12 mouse cellular contexts compared by ENCODE assay signal in the genomic region with DNA sequence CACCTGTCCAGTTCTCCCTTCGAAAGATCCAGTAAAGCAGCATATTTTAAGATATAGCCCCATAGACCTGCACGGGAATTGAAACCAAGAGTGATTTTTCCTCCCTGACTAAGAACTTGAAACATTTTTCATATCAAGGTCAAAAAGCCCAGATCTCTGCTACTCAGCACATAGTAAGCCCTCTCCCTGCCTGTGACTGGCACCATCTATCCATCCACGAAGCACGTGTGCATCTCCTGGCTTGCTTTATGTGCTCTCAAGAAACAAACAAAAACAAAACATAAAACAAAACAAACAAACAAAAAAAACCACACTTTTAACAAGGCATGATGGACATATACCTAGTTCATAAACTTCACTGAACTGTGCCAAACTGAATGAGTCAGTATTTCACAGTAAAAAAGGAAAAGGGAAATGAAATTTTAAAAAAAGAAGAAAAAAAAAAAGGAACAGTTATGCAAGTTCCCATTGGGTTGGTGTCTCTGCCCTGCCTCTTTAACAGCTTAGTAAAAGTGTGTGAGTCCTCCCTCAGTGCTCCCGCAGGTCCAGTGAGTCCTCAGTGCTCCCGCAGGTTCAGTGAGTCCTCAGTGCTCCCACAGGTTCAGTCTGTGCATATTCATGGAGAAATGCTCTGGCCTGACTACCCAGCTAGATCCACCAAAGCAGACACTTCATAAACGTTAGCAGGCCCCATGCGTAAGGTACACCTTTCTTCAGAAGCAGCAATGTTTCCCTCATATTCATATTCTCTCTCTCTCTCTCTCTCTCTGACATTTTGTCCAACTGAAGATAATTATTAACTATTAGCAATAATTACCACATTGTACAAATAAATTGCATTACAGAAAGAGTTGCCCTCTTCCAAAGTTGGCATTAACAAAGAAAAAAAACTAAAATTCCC.
A peak's percentile ranks its signal among the peaks of the same experiment; 100 is the strongest.
DNase-seq lines count a peak whose midpoint lies in the region; ATAC-seq lines count a peak whose summit lies in the region.
"Had no signal": no experiment of that assay in that cellular context is flagged by ENCODE, and none has a peak within 500 bp of the region (broad histone marks: within the 10 kb centered on the region; RNA-seq: fewer than 3 reads in every experiment).

No protein-coding gene starts in this region.

- H3K9ac ChIP-seq in liver, embryonic 15.5 days: no peak overlapping the region
- H3K9ac ChIP-seq in liver, embryonic 11.5 days (ENCODE audit: low read depth, low read length): no peak overlapping the region
- H3K9ac ChIP-seq: embryonic facial prominence, embryonic 15.5 days; forebrain, embryonic 12.5 days; midbrain, embryonic 15.5 days had no signal

- no peak for DNase-seq in frontal cortex, postnatal 14 days (ENCODE audit: low spot score in 2 of 2)
- DNase-seq in liver, embryonic 11.5 days (ENCODE audit: low spot score): no peak
- peak; percentile 58 for DNase-seq in induced T-regulatory cell, adult 2 months (ENCODE audit: low read depth)
- DNase-seq in splenic B cell, adult 2 months (ENCODE audit: low read depth, low spot score): peak; percentile 51
- no peak for DNase-seq in Muller cell, postnatal 12 days (ENCODE audit: inconsistent ontology term)
- DNase-seq in heart, postnatal 25 days (ENCODE audit: low spot score): no peak
- DNase-seq: lung, postnatal 36 days had no signal

- intact Hi-C loops in heart, postnatal 25 days (cut with DNase I): no loop called here

- WGBS in liver, embryonic 15.5 days (ENCODE audit: insufficient replicate concordance): 73% methylated on average over 8 of the region's 8 CpGs
- 84% methylated on average over 8 of the region's 8 CpGs for WGBS in liver, embryonic 11.5 days

- H3K27ac ChIP-seq in liver, embryonic 15.5 days (replicated peaks): 0 out of 2 replicates have a peak overlapping the region, but pooled peaks have one; percentile 14
- H3K27ac ChIP-seq in liver, embryonic 11.5 days (ENCODE audit: low read depth, low read length): no peak overlapping the region
- H3K27ac ChIP-seq: embryonic facial prominence, embryonic 15.5 days; forebrain, embryonic 12.5 days; midbrain, embryonic 15.5 days had no signal

- H3K27me3 ChIP-seq in liver, embryonic 15.5 days: no peaks in the 10 kb centered on the region
- no peaks in the 10 kb centered on the region for H3K27me3 ChIP-seq in liver, embryonic 11.5 days (replicated peaks; ENCODE audit: control insufficient read depth, insufficient read depth, low read length)
- no peaks in the 10 kb centered on the region for H3K27me3 ChIP-seq in splenic B cell, adult 2 months (ENCODE audit: control insufficient read depth, insufficient read depth, low read length, poor library complexity, severe bottlenecking)
- H3K27me3 ChIP-seq: embryonic facial prominence, embryonic 15.5 days; midbrain, embryonic 15.5 days had no signal

- H3K36me3 ChIP-seq in liver, embryonic 15.5 days (replicated peaks): no peaks in the 10 kb centered on the region
- H3K36me3 ChIP-seq in liver, embryonic 11.5 days (ENCODE audit: control insufficient read depth, insufficient read depth, low read length): no peaks in the 10 kb centered on the region
- no peaks in the 10 kb centered on the region for H3K36me3 ChIP-seq in splenic B cell, adult 2 months (ENCODE audit: control insufficient read depth, insufficient read depth, low read length, poor library complexity, severe bottlenecking)
- H3K36me3 ChIP-seq: embryonic facial prominence, embryonic 15.5 days; forebrain, embryonic 12.5 days; midbrain, embryonic 15.5 days had no signal

- ATAC-seq in frontal cortex, adult (ENCODE audit: low TSS enrichment): peak; percentile 59
- ATAC-seq in liver, embryonic 15.5 days (ENCODE audit: insufficient read depth): no peak
- no peak for ATAC-seq in liver, embryonic 11.5 days (replicated peaks; ENCODE audit: low FRiP score)
- ATAC-seq: midbrain, embryonic 15.5 days had no signal

- peaks cover 44% of the 10 kb centered on the region for H3K4me1 ChIP-seq in liver, embryonic 15.5 days (replicated peaks)
- peaks cover 8% of the 10 kb centered on the region for H3K4me1 ChIP-seq in liver, embryonic 11.5 days (replicated peaks; ENCODE audit: control insufficient read depth, insufficient read depth, low read length)

- H3K4me2 ChIP-seq in liver, embryonic 15.5 days: no peak overlapping the region
- no peak overlapping the region for H3K4me2 ChIP-seq in liver, embryonic 11.5 days
- H3K4me2 ChIP-seq: embryonic facial prominence, embryonic 15.5 days; forebrain, embryonic 12.5 days; midbrain, embryonic 15.5 days had no signal

- H3K9me3 ChIP-seq in liver, embryonic 15.5 days (replicated peaks): no peaks in the 10 kb centered on the region
- no peaks in the 10 kb centered on the region for H3K9me3 ChIP-seq in liver, embryonic 11.5 days (ENCODE audit: control insufficient read depth, low read length)
- H3K9me3 ChIP-seq: embryonic facial prominence, embryonic 15.5 days; forebrain, embryonic 12.5 days; midbrain, embryonic 15.5 days had no signal

- H3K4me3 ChIP-seq in liver, embryonic 15.5 days (replicated peaks): no peak overlapping the region
- no peak overlapping the region for H3K4me3 ChIP-seq in liver, embryonic 11.5 days (ENCODE audit: low read depth, low read length)
- H3K4me3 ChIP-seq: embryonic facial prominence, embryonic 15.5 days; forebrain, embryonic 12.5 days; midbrain, embryonic 15.5 days had no signal

Comparison
In these comparisons a context has a peak if more than half of its experiments do, and no peak if none do; other contexts are left out.
1. DNase-seq: peak in induced T-regulatory cell, adult 2 months (single experiment) and splenic B cell, adult 2 months (single experiment); none in frontal cortex, postnatal 14 days (0 of 2), liver, embryonic 11.5 days (single experiment), Muller cell, postnatal 12 days (single experiment) and heart, postnatal 25 days (single experiment).